In genomic region chr6:43354562-43355241, GRCm38 (mm10) we compare ENCODE assay signal across 17 mouse cellular contexts. TPM values are rescaled to one million over a fixed set of nuclear protein-coding genes. Genes with fewer than 3 reads are reported as not detected.
DNase-seq lines count a peak whose midpoint lies in the region; ATAC-seq and TF ChIP-seq lines count a peak whose summit lies in the region.
"Had no signal": no experiment of that assay in that cellular context is flagged by ENCODE, and none has a peak within 500 bp of the region (broad histone marks: within the 10 kb centered on the region; RNA-seq: fewer than 3 reads in every experiment).

No protein-coding gene starts in this region.

- no peak overlapping the region for H3K27ac ChIP-seq in heart, embryonic 11.5 days (ENCODE audit: low read depth, low read length)
- no peak overlapping the region for H3K27ac ChIP-seq in lung, embryonic 14.5 days (ENCODE audit: low read depth)
- H3K27ac ChIP-seq in lung, postnatal 0 days (ENCODE audit: low read length), result no peak overlapping the region
- H3K27ac ChIP-seq in midbrain, postnatal 0 days (ENCODE audit: low read depth, low read length), result no peak overlapping the region
- H3K27ac ChIP-seq: forebrain, embryonic 15.5 days had no signal

- no peaks in the 10 kb centered on the region for H3K27me3 ChIP-seq in heart, embryonic 11.5 days (ENCODE audit: control insufficient read depth, insufficient read depth, low read length)
- H3K27me3 ChIP-seq in lung, embryonic 14.5 days (ENCODE audit: insufficient read depth, low read length), result no peaks in the 10 kb centered on the region
- H3K27me3 ChIP-seq in lung, postnatal 0 days (replicated peaks; ENCODE audit: insufficient read depth, low read length), result no peaks in the 10 kb centered on the region
- H3K27me3 ChIP-seq in midbrain, postnatal 0 days (ENCODE audit: insufficient read depth, low read length), result no peaks in the 10 kb centered on the region
- H3K27me3 ChIP-seq: forebrain, embryonic 15.5 days had no signal

- 42% methylated on average over 9 of the region's 9 CpGs for WGBS in heart, embryonic 11.5 days (ENCODE audit: insufficient replicate concordance)
- WGBS in lung, embryonic 14.5 days, result 63% methylated on average over 9 of the region's 9 CpGs
- 64% methylated on average over 9 of the region's 9 CpGs for WGBS in lung, postnatal 0 days
- 68% methylated on average over 9 of the region's 9 CpGs for WGBS in midbrain, postnatal 0 days

- H3K36me3 ChIP-seq in heart, embryonic 11.5 days (ENCODE audit: control insufficient read depth, insufficient read depth, low read length), result no peaks in the 10 kb centered on the region
- H3K36me3 ChIP-seq in lung, embryonic 14.5 days (ENCODE audit: insufficient read depth), result no peaks in the 10 kb centered on the region
- no peaks in the 10 kb centered on the region for H3K36me3 ChIP-seq in lung, postnatal 0 days (ENCODE audit: insufficient read depth, low read length)
- no peaks in the 10 kb centered on the region for H3K36me3 ChIP-seq in midbrain, postnatal 0 days (ENCODE audit: insufficient read depth, low read length)
- H3K36me3 ChIP-seq: forebrain, embryonic 15.5 days had no signal

- peak overlapping the region; percentile 17; the same call in 1 of the 2 replicates for H3K4me2 ChIP-seq in heart, embryonic 11.5 days
- H3K4me2 ChIP-seq in lung, embryonic 14.5 days, result no peak overlapping the region
- H3K4me2 ChIP-seq in lung, postnatal 0 days (replicated peaks; ENCODE audit: low read depth, low read length), result no peak overlapping the region
- no peak overlapping the region for H3K4me2 ChIP-seq in midbrain, postnatal 0 days (ENCODE audit: low read depth, low read length, poor library complexity, severe bottlenecking)
- H3K4me2 ChIP-seq: forebrain, embryonic 15.5 days had no signal

- no peak for TF ChIP-seq CTCF in lung, embryonic 14.5 days (IDR thresholded peaks at IDR 0.05; ENCODE audit: low read depth)
- TF ChIP-seq CTCF in lung, postnatal 0 days (IDR thresholded peaks at IDR 0.05), result no peak
- peak; percentile 40; the same call in 1 of the 2 replicates for TF ChIP-seq CTCF in midbrain, postnatal 0 days (IDR thresholded peaks at IDR 0.05)

- DNase-seq in heart, postnatal 14 days, result no peak
- no peak for DNase-seq in lung, embryonic 14.5 days
- no peak for DNase-seq in lung, postnatal 0 days (ENCODE audit: low spot score)
- DNase-seq in c-Kit-positive CD71-positive TER-119-positive erythroid progenitor cells, embryonic 14.5 days (ENCODE audit: low spot score), result peak; percentile 29
- no peak for DNase-seq in midbrain, postnatal 0 days (ENCODE audit: low spot score)
- no peak for DNase-seq in thymus, postnatal 0 days (ENCODE audit: low spot score)
- DNase-seq in cerebellum, postnatal 10 days, result no peak
- DNase-seq: embryo, embryonic 11 days; kidney, adult 9 months; lung, adult 2 months; right cerebral cortex, postnatal 25 days had no signal

- TF ChIP-seq EP300 in lung, postnatal 0 days (IDR thresholded peaks at IDR 0.05), result no peak

- intact Hi-C loops in heart, postnatal 14 days (cut with DNase I), result no loop called here

- H3K4me1 ChIP-seq in heart, embryonic 11.5 days (ENCODE audit: control insufficient read depth, insufficient read depth, low read length), result no peaks in the 10 kb centered on the region
- no peaks in the 10 kb centered on the region for H3K4me1 ChIP-seq in lung, embryonic 14.5 days (ENCODE audit: insufficient read depth)
- no peaks in the 10 kb centered on the region for H3K4me1 ChIP-seq in lung, postnatal 0 days (ENCODE audit: insufficient read depth, low read depth, low read length)
- no peaks in the 10 kb centered on the region for H3K4me1 ChIP-seq in midbrain, postnatal 0 days (ENCODE audit: insufficient read depth, low read length)
- H3K4me1 ChIP-seq: forebrain, embryonic 15.5 days had no signal

- H3K9me3 ChIP-seq in heart, embryonic 11.5 days (replicated peaks; ENCODE audit: control insufficient read depth, low read length), result no peaks in the 10 kb centered on the region
- H3K9me3 ChIP-seq in lung, embryonic 14.5 days (ENCODE audit: low read depth, low read length), result no peaks in the 10 kb centered on the region
- H3K9me3 ChIP-seq in lung, postnatal 0 days (ENCODE audit: low read length), result no peaks in the 10 kb centered on the region
- H3K9me3 ChIP-seq in midbrain, postnatal 0 days (ENCODE audit: low read length), result no peaks in the 10 kb centered on the region
- H3K9me3 ChIP-seq: forebrain, embryonic 15.5 days had no signal

- 0 out of 2 replicates have a peak, but pooled peaks have one; percentile 35 for ATAC-seq in heart, embryonic 11.5 days (replicated peaks; ENCODE audit: insufficient number of reproducible peaks, low FRiP score, low TSS enrichment)
- ATAC-seq in lung, embryonic 14.5 days (ENCODE audit: insufficient read depth), result peak; percentile 38; the same call in 1 of the 2 replicates
- ATAC-seq in lung, postnatal 0 days, result no peak
- ATAC-seq in midbrain, postnatal 0 days (ENCODE audit: low FRiP score), result 0 out of 2 replicates have a peak, but pooled peaks have one; percentile 34
- ATAC-seq: forebrain, embryonic 15.5 days had no signal

- no peak overlapping the region for H3K9ac ChIP-seq in heart, embryonic 11.5 days (ENCODE audit: low read depth, low read length)
- no peak overlapping the region for H3K9ac ChIP-seq in lung, embryonic 14.5 days
- no peak overlapping the region for H3K9ac ChIP-seq in lung, postnatal 0 days (replicated peaks; ENCODE audit: low read depth)
- H3K9ac ChIP-seq in midbrain, postnatal 0 days (replicated peaks; ENCODE audit: low read length, poor library complexity, severe bottlenecking), result no peak overlapping the region
- H3K9ac ChIP-seq: forebrain, embryonic 15.5 days had no signal

- no peak overlapping the region; the same call in 1 of the 2 replicates for H3K4me3 ChIP-seq in heart, embryonic 11.5 days (ENCODE audit: low read depth, low read length)
- H3K4me3 ChIP-seq in lung, embryonic 14.5 days (ENCODE audit: low read depth, low read length), result no peak overlapping the region
- H3K4me3 ChIP-seq in lung, postnatal 0 days (ENCODE audit: low read depth, low read length), result no peak overlapping the region
- no peak overlapping the region for H3K4me3 ChIP-seq in midbrain, postnatal 0 days (ENCODE audit: low read depth, low read length)
- H3K4me3 ChIP-seq: forebrain, embryonic 15.5 days had no signal

RNA-seq across cellular contexts. Expression of gene Nobox, which starts 45.3 kb away (rescaled TPM):
- polyA plus RNA-seq in heart, embryonic 11.5 days (2014; fragmentation: Nextera tagmentation; extraction: Ambion mirVana), result not detected in 2 replicates
- total RNA-seq in heart, postnatal 14 days (2021), result not detected
- polyA plus RNA-seq in lung, embryonic 14.5 days (2014; fragmentation: Nextera tagmentation; extraction: Ambion mirVana), result 0.29 and 0.45 TPM in 2 replicates
- polyA plus RNA-seq in lung, postnatal 0 days (2015; fragmentation: Nextera tagmentation; extraction: Ambion mirVana), result not detected in 2 replicates
- not detected in 2 replicates for total RNA-seq in midbrain, postnatal 0 days (2014; rRNA removed)
- not detected in 2 replicates for polyA plus RNA-seq in midbrain, postnatal 0 days (2015; fragmentation: Nextera tagmentation; extraction: Ambion mirVana)
- 0.07 and 0.15 TPM in 2 replicates for polyA plus RNA-seq in thymus, postnatal 0 days (2015; fragmentation: Nextera tagmentation; extraction: Ambion mirVana)
- total RNA-seq: heart, adult 8-10 months; left cerebral cortex, adult 18-20 months had no signal
- polyA plus RNA-seq: brain, embryonic 14.5 days; forebrain, embryonic 15.5 days; stomach, embryonic 16.5 days had no signal
